Mouse (Mus musculus): ENCODE data around the gene Tbc1d25. TPM values are rescaled to one million over a fixed set of nuclear protein-coding genes. Genes with fewer than 3 reads are reported as not detected.

Gene Tbc1d25
- polyA plus RNA-seq, 1 experiment from 2014 or later, result 11.6 TPM

Other genes with a start within 250 kb of the Tbc1d25 start
- not detected in 2 replicates for gene Eras, start 247.6 kb downstream of the Tbc1d25 start, polyA plus RNA-seq (2014; fragmentation: Nextera tagmentation; extraction: Ambion mirVana)
- 58.4 and 60.4 TPM in 2 replicates for gene Hdac6, start 228.3 kb downstream of the Tbc1d25 start, polyA plus RNA-seq (2014; fragmentation: Nextera tagmentation; extraction: Ambion mirVana)
- gene Gata1, start 198.1 kb downstream of the Tbc1d25 start, polyA plus RNA-seq (2014; fragmentation: Nextera tagmentation; extraction: Ambion mirVana), result 4.8 and 5.2 TPM in 2 replicates
- not detected in 2 replicates for gene Glod5, start 157.7 kb downstream of the Tbc1d25 start, polyA plus RNA-seq (2014; fragmentation: Nextera tagmentation; extraction: Ambion mirVana)
- 80.8 and 82.6 TPM in 2 replicates for gene Suv39h1, start 101.4 kb downstream of the Tbc1d25 start, polyA plus RNA-seq (2014; fragmentation: Nextera tagmentation; extraction: Ambion mirVana)
- gene Was, start 85.7 kb downstream of the Tbc1d25 start, polyA plus RNA-seq (2014; fragmentation: Nextera tagmentation; extraction: Ambion mirVana), result 0.26 and 0.34 TPM in 2 replicates
- gene Wdr13, start 43.3 kb downstream of the Tbc1d25 start, polyA plus RNA-seq (2014; fragmentation: Nextera tagmentation; extraction: Ambion mirVana), result 21.9 and 23.4 TPM in 2 replicates
- gene Rbm3, start 30.3 kb downstream of the Tbc1d25 start, polyA plus RNA-seq (2014; fragmentation: Nextera tagmentation; extraction: Ambion mirVana), result 439 and 458 TPM in 2 replicates
- gene Ebp, start 17.3 kb upstream of the Tbc1d25 start, polyA plus RNA-seq (2014; fragmentation: Nextera tagmentation; extraction: Ambion mirVana), result 32.0 and 36.1 TPM in 2 replicates
- gene Porcn, start 30.3 kb upstream of the Tbc1d25 start, polyA plus RNA-seq (2014; fragmentation: Nextera tagmentation; extraction: Ambion mirVana), result 14.7 and 15.9 TPM in 2 replicates
- 40.2 and 44.3 TPM in 2 replicates for gene Ftsj1, start 76.2 kb upstream of the Tbc1d25 start, polyA plus RNA-seq (2014; fragmentation: Nextera tagmentation; extraction: Ambion mirVana)
- 5.2 and 5.3 TPM in 2 replicates for gene Slc38a5, start 95.0 kb upstream of the Tbc1d25 start, polyA plus RNA-seq (2014; fragmentation: Nextera tagmentation; extraction: Ambion mirVana)
- not detected in 2 replicates for gene Ssxb10, start 151.2 kb upstream of the Tbc1d25 start, polyA plus RNA-seq (2014; fragmentation: Nextera tagmentation; extraction: Ambion mirVana)
- gene Ssxb9, start 190.8 kb upstream of the Tbc1d25 start, polyA plus RNA-seq (2014; fragmentation: Nextera tagmentation; extraction: Ambion mirVana), result not detected in 2 replicates
- not detected in 2 replicates for gene Ssxb1, start 237.1 kb upstream of the Tbc1d25 start, polyA plus RNA-seq (2014; fragmentation: Nextera tagmentation; extraction: Ambion mirVana)